ENCODE assay signal across 23 mouse cellular contexts in the genomic region with DNA sequence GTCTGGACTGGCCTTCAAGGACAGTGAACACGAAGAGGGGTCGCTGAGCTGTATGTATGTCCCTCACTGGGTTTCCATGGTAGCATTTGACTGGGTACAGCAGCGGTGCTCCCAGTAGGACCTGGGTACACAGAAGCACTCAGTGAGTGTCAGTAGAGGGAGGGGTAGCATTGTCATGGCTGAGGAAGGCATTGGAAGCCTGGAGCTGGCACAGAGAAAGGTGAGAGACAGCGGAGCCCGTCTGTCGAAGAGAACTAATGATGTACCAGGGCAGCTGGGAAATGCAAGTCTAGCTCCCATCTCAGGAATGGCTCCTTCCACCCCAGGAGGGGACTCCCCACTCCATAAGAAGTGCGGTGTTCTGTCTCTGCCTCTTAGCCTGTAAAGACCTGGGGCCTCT.
DNase-seq lines count a peak whose midpoint lies in the region; ATAC-seq and TF ChIP-seq lines count a peak whose summit lies in the region.
"Had no signal": no experiment of that assay in that cellular context is flagged by ENCODE, and none has a peak within 500 bp of the region (broad histone marks: within the 10 kb centered on the region; RNA-seq: fewer than 3 reads in every experiment).

No protein-coding gene starts in this region.

- 0 out of 2 replicates have a peak, but pooled peaks cover 7% of the 10 kb centered on the region for H3K4me1 ChIP-seq in forebrain, embryonic 14.5 days (ENCODE audit: control insufficient read depth, insufficient read depth, low read length)
- H3K4me1 ChIP-seq in forebrain, embryonic 12.5 days = peaks cover 20% of the 10 kb centered on the region
- peaks cover 49% of the 10 kb centered on the region for H3K4me1 ChIP-seq in hindbrain, embryonic 13.5 days (replicated peaks)
- peaks cover 11% of the 10 kb centered on the region for H3K4me1 ChIP-seq in hindbrain, embryonic 12.5 days
- 0 out of 2 replicates have a peak, but pooled peaks cover 2% of the 10 kb centered on the region for H3K4me1 ChIP-seq in kidney, adult 2 months (ENCODE audit: control insufficient read depth, insufficient read depth, low read length)
- peaks cover 29% of the 10 kb centered on the region for H3K4me1 ChIP-seq in neural tube, embryonic 15.5 days
- H3K4me1 ChIP-seq: embryonic facial prominence, embryonic 15.5 days; heart, embryonic 10.5 days had no signal

- H3K27me3 ChIP-seq in forebrain, embryonic 14.5 days (replicated peaks; ENCODE audit: control insufficient read depth, insufficient read depth, low read length) = no peaks in the 10 kb centered on the region
- no peaks in the 10 kb centered on the region; the same call in 1 of the 2 replicates for H3K27me3 ChIP-seq in forebrain, embryonic 12.5 days
- 0 out of 2 replicates have a peak, but pooled peaks cover 3% of the 10 kb centered on the region for H3K27me3 ChIP-seq in hindbrain, embryonic 13.5 days
- no peaks in the 10 kb centered on the region for H3K27me3 ChIP-seq in hindbrain, embryonic 12.5 days
- no peaks in the 10 kb centered on the region for H3K27me3 ChIP-seq in kidney, adult 2 months (replicated peaks; ENCODE audit: control insufficient read depth, insufficient read depth, low read length)
- H3K27me3 ChIP-seq in neural tube, embryonic 15.5 days (replicated peaks) = no peaks in the 10 kb centered on the region
- H3K27me3 ChIP-seq: embryonic facial prominence, embryonic 12.5 days; Patski had no signal

- TF ChIP-seq POLR2A in kidney, adult 2 months (IDR thresholded peaks at IDR 0.05; ENCODE audit: low read depth, low read length) = no peak

- no peaks in the 10 kb centered on the region for H3K9me3 ChIP-seq in forebrain, embryonic 14.5 days (replicated peaks; ENCODE audit: control insufficient read depth, low read length)
- H3K9me3 ChIP-seq in forebrain, embryonic 12.5 days = no peaks in the 10 kb centered on the region
- no peaks in the 10 kb centered on the region for H3K9me3 ChIP-seq in hindbrain, embryonic 13.5 days
- no peaks in the 10 kb centered on the region for H3K9me3 ChIP-seq in hindbrain, embryonic 12.5 days (replicated peaks)
- no peaks in the 10 kb centered on the region for H3K9me3 ChIP-seq in neural tube, embryonic 15.5 days (replicated peaks)
- H3K9me3 ChIP-seq: embryonic facial prominence, embryonic 12.5 days; embryonic facial prominence, embryonic 15.5 days; G1E; heart, embryonic 10.5 days had no signal

- peak; percentile 52; the same call in 1 of the 2 replicates for ATAC-seq in forebrain, embryonic 14.5 days
- no peak for ATAC-seq in forebrain, embryonic 12.5 days (ENCODE audit: low FRiP score)
- ATAC-seq in hindbrain, embryonic 13.5 days (ENCODE audit: low FRiP score) = peak; percentile 22; the same call in 1 of the 2 replicates
- no peak for ATAC-seq in hindbrain, embryonic 12.5 days (ENCODE audit: low FRiP score)
- ATAC-seq in neural tube, embryonic 15.5 days (ENCODE audit: low FRiP score) = no peak
- ATAC-seq: intestine, postnatal 0 days; Patski had no signal

- H3K9ac ChIP-seq in forebrain, embryonic 14.5 days (ENCODE audit: low read length) = no peak overlapping the region
- no peak overlapping the region for H3K9ac ChIP-seq in forebrain, embryonic 12.5 days
- H3K9ac ChIP-seq in hindbrain, embryonic 13.5 days = 0 out of 2 replicates have a peak overlapping the region, but pooled peaks have one; percentile 19
- no peak overlapping the region for H3K9ac ChIP-seq in hindbrain, embryonic 12.5 days
- no peak overlapping the region for H3K9ac ChIP-seq in neural tube, embryonic 15.5 days (replicated peaks)
- H3K9ac ChIP-seq: embryonic facial prominence, embryonic 12.5 days; embryonic facial prominence, embryonic 15.5 days had no signal

- TF ChIP-seq CTCF in kidney, adult 2 months (conservative IDR thresholded peaks at IDR 0.05; ENCODE audit: insufficient read depth, insufficient read length, low read depth, low read length) = no peak

- no peak overlapping the region for H3K27ac ChIP-seq in forebrain, embryonic 14.5 days (ENCODE audit: low read depth, low read length)
- H3K27ac ChIP-seq in forebrain, embryonic 12.5 days = no peak overlapping the region
- peak overlapping the region; percentile 58 for H3K27ac ChIP-seq in hindbrain, embryonic 13.5 days
- no peak overlapping the region; the same call in 1 of the 2 replicates for H3K27ac ChIP-seq in hindbrain, embryonic 12.5 days
- H3K27ac ChIP-seq in kidney, adult 2 months (ENCODE audit: insufficient read depth, low read depth, low read length) = peak overlapping the region; percentile 61
- H3K27ac ChIP-seq in neural tube, embryonic 15.5 days (replicated peaks) = 0 out of 2 replicates have a peak overlapping the region, but pooled peaks have one; percentile 1
- H3K27ac ChIP-seq: embryonic facial prominence, embryonic 12.5 days; embryonic facial prominence, embryonic 15.5 days; heart, adult 2 months; heart, embryonic 10.5 days had no signal

- WGBS in forebrain, embryonic 14.5 days = 70% methylated on average over 7 of the region's 7 CpGs
- WGBS in forebrain, embryonic 12.5 days = 78% methylated on average over 7 of the region's 7 CpGs
- WGBS in hindbrain, embryonic 13.5 days = 63% methylated on average over 7 of the region's 7 CpGs
- WGBS in hindbrain, embryonic 12.5 days = 71% methylated on average over 7 of the region's 7 CpGs
- 73% methylated on average over 7 of the region's 7 CpGs for WGBS in kidney, adult 2 months
- 32% methylated on average over 7 of the region's 7 CpGs for WGBS in neural tube, embryonic 15.5 days

- DNase-seq in forebrain, embryonic 14.5 days (ENCODE audit: low spot score) = peak; percentile 55
- no peak for DNase-seq in kidney, adult 2 months
- DNase-seq in kidney, postnatal 25 days = no peak
- DNase-seq: adrenal gland, postnatal 10 days; adrenal gland, postnatal 36 days; B cell, adult 2 months; cerebellum, adult 11 months; cerebellum, adult 2 months; cerebellum, adult 9-11 months; cerebellum, postnatal 25 days; gastrocnemius, postnatal 10 days; gastrocnemius, postnatal 36 days; heart, adult 2 months had no signal

- H3K4me3 ChIP-seq in forebrain, embryonic 14.5 days (ENCODE audit: low read depth, low read length) = no peak overlapping the region
- H3K4me3 ChIP-seq in forebrain, embryonic 12.5 days (replicated peaks) = no peak overlapping the region
- no peak overlapping the region for H3K4me3 ChIP-seq in hindbrain, embryonic 13.5 days
- H3K4me3 ChIP-seq in hindbrain, embryonic 12.5 days = no peak overlapping the region
- H3K4me3 ChIP-seq in kidney, adult 2 months (ENCODE audit: insufficient read depth, low read depth, low read length) = no peak overlapping the region
- no peak overlapping the region for H3K4me3 ChIP-seq in neural tube, embryonic 15.5 days (replicated peaks)
- H3K4me3 ChIP-seq: embryonic facial prominence, embryonic 12.5 days; embryonic facial prominence, embryonic 15.5 days; heart, adult 2 months; heart, embryonic 10.5 days had no signal

- H3K36me3 ChIP-seq in forebrain, embryonic 14.5 days (ENCODE audit: control insufficient read depth, insufficient read depth, low read length) = no peaks in the 10 kb centered on the region
- H3K36me3 ChIP-seq in forebrain, embryonic 12.5 days (replicated peaks) = no peaks in the 10 kb centered on the region
- H3K36me3 ChIP-seq in hindbrain, embryonic 13.5 days = peaks cover 4% of the 10 kb centered on the region; the same call in 1 of the 2 replicates
- H3K36me3 ChIP-seq in hindbrain, embryonic 12.5 days = no peaks in the 10 kb centered on the region
- no peaks in the 10 kb centered on the region for H3K36me3 ChIP-seq in kidney, adult 2 months (ENCODE audit: control insufficient read depth, insufficient read depth, low read length)
- H3K36me3 ChIP-seq in neural tube, embryonic 15.5 days = no peaks in the 10 kb centered on the region
- H3K36me3 ChIP-seq: embryonic facial prominence, embryonic 12.5 days; embryonic facial prominence, embryonic 15.5 days; G1E; heart, embryonic 10.5 days had no signal

- no peak overlapping the region for H3K4me2 ChIP-seq in forebrain, embryonic 14.5 days (ENCODE audit: low read length)
- no peak overlapping the region for H3K4me2 ChIP-seq in forebrain, embryonic 12.5 days
- no peak overlapping the region for H3K4me2 ChIP-seq in hindbrain, embryonic 13.5 days
- no peak overlapping the region for H3K4me2 ChIP-seq in hindbrain, embryonic 12.5 days (replicated peaks)
- H3K4me2 ChIP-seq in neural tube, embryonic 15.5 days = no peak overlapping the region
- H3K4me2 ChIP-seq: embryonic facial prominence, embryonic 12.5 days; embryonic facial prominence, embryonic 15.5 days had no signal

Comparison
In these comparisons a context has a peak if more than half of its experiments do, and no peak if none do; other contexts are left out.
1. ATAC-seq: peak in forebrain, embryonic 14.5 days (single experiment) and hindbrain, embryonic 13.5 days (single experiment); none in forebrain, embryonic 12.5 days (single experiment), hindbrain, embryonic 12.5 days (single experiment) and neural tube, embryonic 15.5 days (single experiment).
2. H3K27ac ChIP-seq: peak in hindbrain, embryonic 13.5 days (single experiment), kidney, adult 2 months (single experiment) and neural tube, embryonic 15.5 days (single experiment); none in forebrain, embryonic 14.5 days (single experiment), forebrain, embryonic 12.5 days (single experiment) and hindbrain, embryonic 12.5 days (single experiment).